Mouse (Mus musculus): ENCODE results near the gene Adprhl1.

Gene Adprhl1

DNA sequence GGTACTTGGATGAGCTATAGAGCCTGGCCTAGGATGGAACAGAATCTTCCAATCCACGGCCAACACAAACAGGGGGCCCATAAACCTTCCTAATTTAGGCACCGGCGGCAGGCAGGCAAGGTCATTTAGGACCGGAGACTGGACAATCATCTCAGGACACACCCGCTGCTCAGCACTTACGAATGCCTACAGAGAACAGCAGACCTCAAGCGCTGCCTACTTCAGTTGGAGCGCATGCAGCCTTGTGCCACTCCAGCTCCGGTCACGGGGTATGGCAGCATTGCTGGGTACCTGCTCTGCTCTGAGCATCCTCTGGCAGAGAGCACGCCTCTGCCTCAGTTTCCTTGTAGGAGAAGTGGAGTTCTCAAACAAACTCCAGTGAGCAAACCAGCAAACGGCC, 24.2 kb downstream of the Adprhl1 start:
- DNase-seq (ENCODE audit: low read depth, low spot score) = no peak

- no peak for DNase-seq (ENCODE audit: low read depth, low spot score)
Measured at GRCm38 (mm10) chr8:13228923-13229610, 24.9 kb downstream of the Adprhl1 start.

DNA sequence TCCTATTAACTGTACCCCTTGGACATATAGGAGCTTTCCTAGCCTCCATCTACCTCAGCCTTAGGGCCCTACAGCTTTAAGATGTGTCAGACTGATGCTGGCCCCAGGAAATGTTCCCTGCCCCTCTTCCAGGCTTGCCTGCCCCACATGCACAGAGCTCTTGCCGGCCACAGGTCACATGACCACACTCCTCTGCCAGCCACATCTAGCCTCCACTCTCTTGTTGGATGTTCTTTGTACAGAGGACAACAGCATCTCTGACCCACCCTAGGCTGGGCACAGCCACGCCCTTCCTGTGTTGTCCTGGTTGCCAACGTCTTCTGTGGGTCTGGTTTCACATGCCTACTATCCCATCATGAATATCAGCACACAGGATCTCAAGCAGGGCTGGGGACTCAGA, 26.8 kb downstream of the Adprhl1 start:
- no peak for DNase-seq (ENCODE audit: low read depth, low spot score)

- DNase-seq (ENCODE audit: low read depth, low spot score) = no peak
Measured at GRCm38 (mm10) chr8:13226288-13226687, 27.7 kb downstream of the Adprhl1 start.

- no peak for DNase-seq (ENCODE audit: low read depth, low spot score)
Measured at GRCm38 (mm10) chr8:13224426-13224825, 29.5 kb downstream of the Adprhl1 start.

GRCm38 (mm10) chr8:13218441-13218840, 35.5 kb downstream of the Adprhl1 start:
- DNase-seq (ENCODE audit: low read depth, low spot score) = no peak

DNA sequence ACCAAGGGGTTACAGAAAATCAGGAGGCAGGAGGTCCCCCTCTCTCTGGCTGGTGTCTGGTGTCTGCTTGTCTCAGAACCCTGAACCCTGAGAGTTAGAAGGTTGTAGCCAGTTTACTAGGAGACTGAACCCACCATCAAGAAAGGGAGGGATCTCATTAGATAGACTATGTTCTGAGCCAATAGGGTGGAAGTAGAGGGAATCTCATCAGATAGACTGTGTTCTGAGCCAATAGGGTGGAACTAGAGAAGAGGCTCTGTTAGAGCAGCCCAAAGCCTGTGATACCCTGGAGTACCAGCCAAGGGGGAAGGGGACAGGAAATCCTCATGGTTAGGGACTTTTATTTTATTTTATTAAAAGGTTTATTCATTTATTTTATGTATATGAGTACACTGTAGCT, 36.0 kb downstream of the Adprhl1 start:
- no peak for DNase-seq (ENCODE audit: low read depth, low spot score)

GRCm38 (mm10) chr8:13217093-13217492, 36.9 kb downstream of the Adprhl1 start:
- DNase-seq (ENCODE audit: low read depth, low spot score) = no peak

- no peak for DNase-seq (ENCODE audit: low read depth, low spot score)
Measured at GRCm38 (mm10) chr8:13216386-13216785, 37.6 kb downstream of the Adprhl1 start.

- DNase-seq (ENCODE audit: low read depth, low spot score) = peak; percentile 70
Measured at GRCm38 (mm10) chr8:13213479-13214268, 40.3 kb downstream of the Adprhl1 start.

GRCm38 (mm10) chr8:13209770-13210169, 44.2 kb downstream of the Adprhl1 start:
- no peak for DNase-seq (ENCODE audit: low read depth, low spot score)

GRCm38 (mm10) chr8:13208627-13209355, 45.2 kb downstream of the Adprhl1 start:
- DNase-seq (ENCODE audit: low read depth, low spot score) = no peak

GRCm38 (mm10) chr8:13206290-13206689, 47.7 kb downstream of the Adprhl1 start:
- no peak for DNase-seq (ENCODE audit: low read depth, low spot score)

DNA sequence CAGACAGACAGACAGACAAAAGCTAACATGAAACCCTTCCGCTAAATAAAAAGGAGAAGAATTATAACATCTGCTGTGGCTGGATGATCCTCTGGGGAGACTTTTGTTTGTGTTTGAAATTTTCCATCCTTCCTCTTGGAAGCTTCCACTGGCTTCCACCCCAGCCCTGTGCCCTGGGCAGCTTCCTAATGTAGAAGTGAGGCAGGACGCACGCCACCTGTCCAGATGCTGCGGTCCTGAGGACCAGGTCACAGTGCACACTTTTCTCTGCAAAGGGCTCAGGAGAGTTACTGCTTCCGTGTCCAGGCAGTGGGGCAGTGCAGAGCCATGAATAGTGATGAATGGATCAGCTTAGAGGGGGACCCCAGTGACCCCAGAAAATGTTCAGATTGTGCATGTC, 48.7 kb downstream of the Adprhl1 start:
- DNase-seq (ENCODE audit: low read depth, low spot score) = no peak

- DNase-seq (ENCODE audit: low read depth, low spot score) = no peak
Measured at GRCm38 (mm10) chr8:13204371-13205140, 49.4 kb downstream of the Adprhl1 start.

GRCm38 (mm10) chr8:13203472-13203871, 50.5 kb downstream of the Adprhl1 start:
- DNase-seq (ENCODE audit: low read depth, low spot score) = no peak

- no peak for DNase-seq (ENCODE audit: low read depth, low spot score)
Measured at GRCm38 (mm10) chr8:13202806-13203205, 51.2 kb downstream of the Adprhl1 start.

- DNase-seq (ENCODE audit: low read depth, low spot score) = no peak
Measured at GRCm38 (mm10) chr8:13202041-13202440, 51.9 kb downstream of the Adprhl1 start.

GRCm38 (mm10) chr8:13201013-13201334, 53.0 kb downstream of the Adprhl1 start:
- no peak for DNase-seq (ENCODE audit: low read depth, low spot score)

DNA sequence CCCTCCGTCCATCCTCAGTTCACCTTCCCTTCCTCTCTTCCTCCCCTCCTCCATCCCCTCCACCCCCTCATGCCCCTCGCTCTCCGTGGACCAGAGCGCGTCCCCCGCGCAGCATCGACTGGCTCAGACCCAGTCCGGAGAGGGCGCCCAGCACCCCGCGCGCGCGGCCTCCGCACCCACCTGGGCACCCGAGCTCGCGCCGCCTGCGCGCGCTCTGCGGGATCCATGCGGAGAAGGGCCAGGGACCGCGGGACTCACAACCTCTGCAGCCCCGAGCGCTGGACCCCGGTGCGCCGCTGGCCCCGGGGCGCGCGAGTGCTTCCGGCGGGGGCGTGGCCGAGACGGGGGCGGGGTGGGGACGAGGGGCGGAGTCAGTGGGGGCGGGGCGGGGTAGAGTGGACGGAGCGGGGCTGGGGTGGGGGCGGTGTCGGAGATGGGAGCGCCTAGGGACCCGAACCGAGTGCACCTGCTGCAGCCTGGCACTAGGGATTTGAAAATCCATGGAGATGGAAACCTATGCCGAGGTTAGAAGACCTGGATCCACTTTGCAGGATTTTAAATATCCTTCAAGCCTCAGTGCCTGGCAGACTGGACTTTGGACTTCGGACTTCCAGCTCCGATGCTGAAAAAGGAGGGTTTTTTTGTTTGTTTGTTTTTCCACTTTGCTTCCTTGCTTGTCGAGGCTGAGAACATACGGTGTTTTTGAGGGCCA, 53.5 kb downstream of the Adprhl1 start, which contains the start of gene Grtp1:
Gene Grtp1, minus strand, starts transcription at position 320 of the 712 bp plus-strand sequence.
- no peak for DNase-seq (ENCODE audit: low read depth, low spot score)

Measured in WW6 (cell line).